Mouse (Mus musculus): ENCODE results near the gene Med13l.

DNA sequence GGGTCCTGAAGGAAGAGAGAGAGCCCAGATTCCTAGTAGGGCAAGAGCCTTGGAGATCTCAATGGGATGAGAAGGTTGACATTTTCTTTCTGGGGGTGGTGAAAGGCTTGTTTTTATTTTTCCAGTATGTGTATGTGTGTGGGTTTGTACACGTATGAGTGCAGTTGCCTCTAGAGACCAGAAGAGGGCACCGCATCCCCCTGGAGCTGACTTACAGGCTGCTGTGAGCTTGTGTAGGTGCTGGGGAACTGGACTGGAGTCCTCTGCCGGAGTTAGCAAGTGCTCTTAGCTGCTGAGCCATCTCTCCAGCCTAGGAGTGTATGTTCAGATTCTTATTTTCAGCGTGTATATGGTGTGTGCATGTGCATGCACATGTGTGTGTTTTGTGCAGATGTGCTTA is 5.2 kb upstream of the Med13l start:
- no peak for TF ChIP-seq CHD2 (IDR thresholded peaks at IDR 0.05; ENCODE audit: low read length)
- no peak for TF ChIP-seq MAZ (IDR thresholded peaks at IDR 0.05; ENCODE audit: low read depth, low read length)
- peak in 1 of 2 experiments; percentile 24; a peak in 1 of 4 replicates for TF ChIP-seq CTCF (conservative IDR thresholded peaks at IDR 0.05 in 1 of 2, IDR thresholded peaks at IDR 0.05 in 1 of 2; ENCODE audit: low read depth in 2 of 2, low read length in 2 of 2)
- no peak for TF ChIP-seq ZC3H11A (IDR thresholded peaks at IDR 0.05; ENCODE audit: low read depth, low read length)
- no peak for TF ChIP-seq E2F4 (IDR thresholded peaks at IDR 0.05; ENCODE audit: insufficient replicate concordance, low read depth, low read length)
- TF ChIP-seq MEF2A (IDR thresholded peaks at IDR 0.05; ENCODE audit: borderline replicate concordance, low read depth, low read length), result no peak
- no peak for TF ChIP-seq ELF1 (IDR thresholded peaks at IDR 0.05; ENCODE audit: low read depth, low read length)
- no peak for TF ChIP-seq ZMIZ1 (IDR thresholded peaks at IDR 0.05; ENCODE audit: low read depth, low read length)
- TF ChIP-seq JUND (conservative IDR thresholded peaks at IDR 0.05; ENCODE audit: low read depth, low read length), result no peak
